Mouse (Mus musculus): Measurements from ENCODE around the gene Zmynd8. TPM values are rescaled to one million over a fixed set of nuclear protein-coding genes. Genes with fewer than 3 reads are reported as not detected.
A peak's percentile ranks its signal among the peaks of the same experiment; 100 is the strongest.

Zmynd8 gene
- polyA plus RNA-seq, 1 experiment: 5.2 TPM

DNA sequence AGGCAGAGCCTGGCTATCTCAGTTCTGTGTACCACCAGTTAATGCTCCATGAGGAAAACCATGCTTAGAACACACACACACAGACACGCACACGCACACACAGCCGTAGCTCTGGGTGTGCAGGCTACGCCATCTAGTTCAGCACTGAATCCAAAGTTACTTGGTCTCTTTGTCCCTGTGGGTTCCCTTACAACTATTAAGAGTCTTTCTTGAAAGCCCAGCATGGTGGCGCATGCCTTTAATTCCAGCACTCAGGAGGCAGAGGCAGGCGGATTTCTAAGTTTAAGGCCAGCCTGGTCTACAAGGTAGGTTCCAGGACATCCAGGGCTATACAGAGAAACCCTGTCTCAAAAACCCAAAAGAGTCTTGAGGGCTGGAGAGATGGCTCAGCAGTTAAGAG lies 38.4 kb downstream of the Zmynd8 start:
- H3K4me3 ChIP-seq (replicated peaks): no peak overlapping the region

GRCm38 (mm10) chr2:165858453-165859384 lies 40.1 kb downstream of the Zmynd8 start:
- Histone ChIP-seq H3K36me3 (ENCODE audit: control insufficient read depth) (peaks cover 88% of the 10 kb centered on the region), H3K4me3 (replicated peaks) (no peak overlapping the region), H3K27me3 (ENCODE audit: control insufficient read depth) (no peaks in the 10 kb centered on the region), H3K9me3 (ENCODE audit: control insufficient read depth, low read length) (no peaks in the 10 kb centered on the region), H3K4me1 (ENCODE audit: control insufficient read depth) (peaks cover 81% of the 10 kb centered on the region)
- TF ChIP-seq TAL1 (IDR thresholded peaks at IDR 0.05; ENCODE audit: low read length): no peak

More for the DNA sequence above, 38.4 kb downstream of the Zmynd8 start:
- H3K9me3 ChIP-seq (ENCODE audit: control insufficient read depth, low read length): no peaks in the 10 kb centered on the region
- H3K4me1 ChIP-seq (ENCODE audit: control insufficient read depth): peaks cover 77% of the 10 kb centered on the region
- H3K27me3 ChIP-seq (ENCODE audit: control insufficient read depth): no peaks in the 10 kb centered on the region
- H3K36me3 ChIP-seq (ENCODE audit: control insufficient read depth): peaks cover 89% of the 10 kb centered on the region
- TF ChIP-seq TAL1 (IDR thresholded peaks at IDR 0.05; ENCODE audit: low read length) (no peak), GATA1 (IDR thresholded peaks at IDR 0.05; ENCODE audit: low read length) (no peak)

DNA sequence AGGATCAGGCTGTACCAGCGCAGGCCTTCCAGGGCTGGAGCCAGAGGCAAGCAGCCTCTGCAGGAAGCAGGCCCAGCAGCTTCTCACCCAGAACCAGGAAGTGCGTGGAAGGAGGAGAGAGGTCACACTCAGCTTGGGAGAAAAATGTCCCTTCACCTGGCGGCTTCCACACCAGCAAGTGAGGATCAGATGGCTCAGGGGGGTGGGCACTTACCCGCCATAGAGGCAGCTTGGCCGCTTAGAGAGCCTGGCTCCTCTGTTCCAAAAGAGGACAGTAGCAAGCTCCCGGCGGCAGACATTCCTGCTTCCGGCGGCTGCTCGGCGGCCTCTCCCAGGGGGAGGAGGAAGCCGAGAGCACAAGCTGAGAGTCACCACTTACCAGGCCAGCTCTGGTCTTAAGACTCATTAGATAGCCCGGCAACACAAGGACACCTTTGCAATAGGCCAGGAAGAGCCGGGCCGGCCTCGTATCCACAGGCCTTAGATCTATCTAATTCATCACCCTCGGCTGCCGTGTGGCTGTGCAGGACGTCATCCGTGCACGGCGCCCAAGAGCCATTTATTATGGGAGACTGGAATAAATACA lies 40.9 kb downstream of the Zmynd8 start:
- Histone ChIP-seq H3K36me3 (ENCODE audit: control insufficient read depth) (peaks cover 88% of the 10 kb centered on the region), H3K4me1 (ENCODE audit: control insufficient read depth) (peaks cover 80% of the 10 kb centered on the region)
- no peak for TF ChIP-seq GATA1 (IDR thresholded peaks at IDR 0.05; ENCODE audit: low read length)
- TF ChIP-seq TAL1 (IDR thresholded peaks at IDR 0.05; ENCODE audit: low read length): no peak

DNA sequence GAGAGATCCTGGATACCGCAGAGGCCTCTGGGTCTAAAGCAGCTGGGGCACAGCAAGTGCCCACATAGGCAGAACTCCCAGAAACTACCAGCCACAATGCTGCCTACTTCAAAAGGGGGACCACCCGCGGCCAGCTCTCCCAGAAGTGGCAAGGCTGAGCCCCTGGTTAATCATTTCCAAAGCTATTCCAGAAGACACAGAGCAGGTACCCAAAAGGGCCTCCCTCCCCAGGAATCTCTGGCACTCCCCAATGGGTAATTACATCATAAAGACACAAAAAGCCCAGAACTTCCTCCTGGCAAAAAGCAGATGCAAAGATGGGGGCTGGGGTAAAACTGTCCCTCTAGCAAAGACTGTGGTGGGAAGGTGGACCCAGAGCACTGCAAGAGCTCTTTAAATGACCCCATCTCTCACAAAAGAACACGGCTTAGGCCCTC lies 41.4 kb downstream of the Zmynd8 start:
- TF ChIP-seq TAL1 (IDR thresholded peaks at IDR 0.05; ENCODE audit: low read length) (no peak), GATA1 (IDR thresholded peaks at IDR 0.05; ENCODE audit: low read length) (no peak)
- H3K4me3 ChIP-seq (replicated peaks): no peak overlapping the region
- H3K4me1 ChIP-seq (ENCODE audit: control insufficient read depth): peaks cover 82% of the 10 kb centered on the region
- no peaks in the 10 kb centered on the region for H3K27me3 ChIP-seq (ENCODE audit: control insufficient read depth)
- no peaks in the 10 kb centered on the region for H3K9me3 ChIP-seq (ENCODE audit: control insufficient read depth, low read length)
- peaks cover 91% of the 10 kb centered on the region for H3K36me3 ChIP-seq (ENCODE audit: control insufficient read depth)

More for the DNA sequence above, 40.9 kb downstream of the Zmynd8 start:
- H3K9me3 ChIP-seq (ENCODE audit: control insufficient read depth, low read length): no peaks in the 10 kb centered on the region
- no peaks in the 10 kb centered on the region for H3K27me3 ChIP-seq (ENCODE audit: control insufficient read depth)
- H3K4me3 ChIP-seq (replicated peaks): peak overlapping the region; percentile 4

- no peaks in the 10 kb centered on the region for H3K9me3 ChIP-seq (ENCODE audit: control insufficient read depth, low read length)
- no peak overlapping the region for H3K4me3 ChIP-seq (replicated peaks)
- no peaks in the 10 kb centered on the region for H3K27me3 ChIP-seq (ENCODE audit: control insufficient read depth)
- H3K36me3 ChIP-seq (ENCODE audit: control insufficient read depth): peaks cover 91% of the 10 kb centered on the region
- no peak for TF ChIP-seq TAL1 (IDR thresholded peaks at IDR 0.05; ENCODE audit: low read length)
- TF ChIP-seq GATA1 (IDR thresholded peaks at IDR 0.05; ENCODE audit: low read length): no peak
- H3K4me1 ChIP-seq (ENCODE audit: control insufficient read depth): peaks cover 78% of the 10 kb centered on the region
Observed at GRCm38 (mm10) chr2:165856611-165857200, 42.1 kb downstream of the Zmynd8 start.

- Histone ChIP-seq H3K4me3 (replicated peaks) (no peak overlapping the region), H3K36me3 (ENCODE audit: control insufficient read depth) (peaks cover 92% of the 10 kb centered on the region)
Observed at GRCm38 (mm10) chr2:165855641-165856301, 43.0 kb downstream of the Zmynd8 start.

DNA sequence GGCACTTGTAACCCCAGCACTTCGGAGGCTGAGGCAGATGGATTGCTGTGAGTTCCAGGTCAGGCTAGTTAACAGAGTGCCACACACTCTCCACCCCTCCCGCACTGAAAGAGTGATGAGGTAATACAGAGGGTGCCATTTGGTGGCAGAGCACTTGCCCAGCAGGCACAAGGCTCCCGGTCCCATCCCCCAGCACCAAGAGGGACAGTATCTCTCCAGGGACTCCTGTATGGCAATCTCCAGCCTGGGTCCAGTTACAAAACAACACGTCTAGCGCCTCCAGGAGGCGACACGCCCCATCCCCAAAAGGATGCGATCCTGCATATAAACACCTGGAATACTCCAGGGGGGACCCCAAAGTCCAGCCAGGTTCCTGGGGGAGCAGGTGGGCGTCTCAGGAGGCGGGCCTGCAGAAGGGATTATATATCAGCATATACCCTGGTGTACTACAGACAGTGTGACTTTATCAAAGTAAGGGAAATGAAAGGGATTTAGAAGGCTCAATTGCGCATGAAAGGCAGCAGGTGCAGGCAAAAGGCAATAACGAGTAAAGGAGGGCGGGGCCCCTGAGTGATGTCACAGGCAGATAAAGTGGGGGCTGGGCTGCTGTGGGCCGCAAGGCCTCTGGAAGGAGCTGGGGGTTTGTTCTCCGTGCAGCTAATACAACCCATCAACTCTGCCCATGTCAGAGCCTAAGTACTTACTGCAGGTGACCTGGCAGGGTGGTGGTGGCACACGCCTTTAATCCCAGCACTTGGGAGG lies 44.4 kb downstream of the Zmynd8 start:
- Histone ChIP-seq H3K36me3 (ENCODE audit: control insufficient read depth) (peaks cover 96% of the 10 kb centered on the region), H3K27me3 (ENCODE audit: control insufficient read depth) (no peaks in the 10 kb centered on the region), H3K4me3 (replicated peaks) (no peak overlapping the region), H3K9me3 (ENCODE audit: control insufficient read depth, low read length) (no peaks in the 10 kb centered on the region), H3K4me1 (ENCODE audit: control insufficient read depth) (peaks cover 66% of the 10 kb centered on the region)
- TF ChIP-seq TAL1 (IDR thresholded peaks at IDR 0.05; ENCODE audit: low read length) (no peak), GATA1 (IDR thresholded peaks at IDR 0.05; ENCODE audit: low read length) (no peak; the same call in 1 of the 2 replicates)

More at GRCm38 (mm10) chr2:165855641-165856301, 43.0 kb downstream of the Zmynd8 start:
- TF ChIP-seq TAL1 (IDR thresholded peaks at IDR 0.05; ENCODE audit: low read length): no peak
- TF ChIP-seq GATA1 (IDR thresholded peaks at IDR 0.05; ENCODE audit: low read length): no peak
- Histone ChIP-seq H3K27me3 (ENCODE audit: control insufficient read depth) (no peaks in the 10 kb centered on the region), H3K9me3 (ENCODE audit: control insufficient read depth, low read length) (no peaks in the 10 kb centered on the region), H3K4me1 (ENCODE audit: control insufficient read depth) (peaks cover 76% of the 10 kb centered on the region)
